Mouse (Mus musculus): Measurements from ENCODE around the gene Usp24. TPM values are rescaled to one million over a fixed set of nuclear protein-coding genes. Genes with fewer than 3 reads are reported as not detected.

The Usp24 gene
- 11.0 TPM for polyA plus RNA-seq (2017; shearing (Covaris generic))

DNA sequence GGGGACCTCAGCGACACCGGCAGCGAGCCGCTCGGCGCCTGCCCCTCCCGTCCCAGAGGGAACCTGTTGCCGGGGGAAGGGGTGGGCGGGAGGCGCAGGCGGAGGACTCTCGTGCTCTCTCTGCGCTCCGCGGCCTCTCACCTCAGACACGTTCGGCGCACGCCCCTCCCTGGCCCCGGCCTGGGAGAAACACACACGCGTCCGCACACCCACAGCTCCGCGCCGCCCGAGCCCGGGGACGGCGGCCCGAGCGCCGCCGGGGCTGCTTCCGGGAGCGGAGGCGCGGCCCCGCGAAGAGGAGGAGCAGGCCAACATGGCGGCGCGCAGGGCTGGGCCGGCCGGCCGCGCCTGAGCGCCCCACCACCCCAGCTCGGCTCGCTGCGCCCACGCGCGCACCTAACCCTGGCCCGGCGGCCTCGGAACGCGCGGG is at the start of gene Usp24:
TSS of gene Usp24 (plus strand) at position 293 of the 430 bp plus-strand sequence.

Other genes starting within 250 kb of the Usp24 start
- not detected for gene Pcsk9, start 148.1 kb downstream of the Usp24 start, polyA plus RNA-seq (2017; shearing (Covaris generic))
- not detected for gene Bsnd, start 176.1 kb downstream of the Usp24 start, polyA plus RNA-seq (2017; shearing (Covaris generic))
- 0.96 TPM for gene Dhcr24, start 244.8 kb downstream of the Usp24 start, polyA plus RNA-seq (2017; shearing (Covaris generic))

Data from CD4-positive, CD25-positive, alpha-beta regulatory T cell, adult 9 weeks (primary cell).